Mouse (Mus musculus) megakaryocyte, adult 5-6 weeks (primary cell): ENCODE results near the gene 1700017B05Rik. TPM values are rescaled to one million over a fixed set of nuclear protein-coding genes. Genes with fewer than 3 reads are reported as not detected.
"Not testable (repeated sequence)": the region's sequence is repeated elsewhere in the genome, so short reads cannot be mapped to it uniquely, and the experiment has no call there.

Experiments used
- ATAC-seq: 2 replicates; pipeline ENCODE4 v1.8.0; 2016; ENCODE audit warnings: mild to moderate bottlenecking, inconsistent platforms; ENCODE audit not compliant: poor library complexity, severe bottlenecking
- total RNA-seq, 2 experiments: library from RNA; stranded (forward) in 1 of 2; stranded (reverse) in 1 of 2; fragments of 153-499, 151-499 nt in 1 of 2; fragments of 221-1000, 200-1000 nt in 1 of 2; gene quantifications; 2 replicates each; pipeline versions ENCODE4 v1.2.3 to v1.2.4; 2015 to 2017

Gene 1700017B05Rik
- total RNA-seq, 2 experiments from 2014 or later = 8.4 to 17.9 TPM

GRCm38 (mm10) chr9:57248030-57248942 lies 14.1 kb downstream of the 1700017B05Rik start:
- ATAC-seq = no peak

GRCm38 (mm10) chr9:57247201-57247671 lies 15.2 kb downstream of the 1700017B05Rik start:
- ATAC-seq = 0 out of 2 replicates have a peak, but pooled peaks have one; percentile 24

GRCm38 (mm10) chr9:57246482-57246881 lies 15.9 kb downstream of the 1700017B05Rik start:
- ATAC-seq = no peak

GRCm38 (mm10) chr9:57244106-57244685 lies 18.2 kb downstream of the 1700017B05Rik start:
- no peak for ATAC-seq

- no peak for ATAC-seq
These were observed 19.5 kb downstream of the 1700017B05Rik start for GRCm38 (mm10) chr9:57242916-57243315.

- no peak for ATAC-seq
These were observed 21.3 kb downstream of the 1700017B05Rik start for GRCm38 (mm10) chr9:57241111-57241510.

- ATAC-seq = no peak
These were observed 24.2 kb downstream of the 1700017B05Rik start for GRCm38 (mm10) chr9:57238220-57238619.

GRCm38 (mm10) chr9:57237705-57238104 lies 24.7 kb downstream of the 1700017B05Rik start:
- ATAC-seq = no peak

GRCm38 (mm10) chr9:57236256-57236655 lies 26.2 kb downstream of the 1700017B05Rik start, which contains the start of gene Trcg1:
Gene Trcg1, plus strand, starts transcription at chr9:57236556.
- no peak for ATAC-seq

GRCm38 (mm10) chr9:57233767-57234166 lies 28.6 kb downstream of the 1700017B05Rik start:
- ATAC-seq = peak; percentile 90

- ATAC-seq = no peak
These were observed 29.3 kb downstream of the 1700017B05Rik start for GRCm38 (mm10) chr9:57233142-57233541.

GRCm38 (mm10) chr9:57232341-57232940 lies 30.0 kb downstream of the 1700017B05Rik start:
- ATAC-seq = no peak

- no peak for ATAC-seq
These were observed 30.7 kb downstream of the 1700017B05Rik start for GRCm38 (mm10) chr9:57231536-57232255.

- ATAC-seq = no peak
These were observed 32.1 kb downstream of the 1700017B05Rik start for GRCm38 (mm10) chr9:57230146-57230783.

GRCm38 (mm10) chr9:57229726-57230125 lies 32.7 kb downstream of the 1700017B05Rik start:
- ATAC-seq = no peak

- ATAC-seq = no peak
These were observed 34.2 kb downstream of the 1700017B05Rik start for GRCm38 (mm10) chr9:57228186-57228585.

GRCm38 (mm10) chr9:57227203-57227602 lies 35.2 kb downstream of the 1700017B05Rik start:
- ATAC-seq = no peak

GRCm38 (mm10) chr9:57226628-57227122 lies 35.7 kb downstream of the 1700017B05Rik start:
- not testable (repeated sequence) for ATAC-seq

GRCm38 (mm10) chr9:57225780-57226627 lies 36.4 kb downstream of the 1700017B05Rik start:
- no peak; the same call in 1 of the 2 replicates for ATAC-seq
